Mouse (Mus musculus) MEL (cell line): ENCODE results near the gene Dph5.

ENCODE experiments used
- CTCF ChIP-seq, 3 experiments: IDR thresholded peaks in 2 of 3; conservative IDR thresholded peaks in 1 of 3; 2 replicates each; pipeline ENCODE4 v1.5.1; 2011 to 2012; ENCODE audit warnings: low read length in 3 of 3, low read depth in 2 of 3, mild to moderate bottlenecking in 2 of 3, improper control_type of control experiment in 1 of 3, inconsistent platforms in 1 of 3, mixed read lengths in 1 of 3, moderate library complexity in 1 of 3; ENCODE audit not compliant: control insufficient read depth in 1 of 3, insufficient read depth in 1 of 3, poor library complexity in 1 of 3, severe bottlenecking in 1 of 3
- GATA1 ChIP-seq: IDR thresholded peaks from 2 replicates; pipeline ENCODE4 v1.6.1; 2011; ENCODE audit warnings: low read depth, low read length, improper control_type of control experiment
- MAX ChIP-seq: IDR thresholded peaks from 2 replicates; pipeline ENCODE4 v1.6.1; 2011; ENCODE audit warnings: low read length, improper control_type of control experiment
- POLR2A ChIP-seq, 2 experiments: IDR thresholded peaks; 2 replicates each; pipeline ENCODE4 v1.6.1; 2011 to 2012; ENCODE audit warnings: low read length in 2 of 2, mild to moderate bottlenecking in 2 of 2, control low read depth in 1 of 2, improper control_type of control experiment in 1 of 2, low read depth in 1 of 2, moderate library complexity in 1 of 2; ENCODE audit not compliant: control insufficient read depth in 1 of 2, insufficient read depth in 1 of 2, poor library complexity in 1 of 2
- RCOR1 ChIP-seq: IDR thresholded peaks from 2 replicates; pipeline ENCODE4 v1.6.1; 2012; ENCODE audit warnings: low read depth, mild to moderate bottlenecking, inconsistent platforms, low read length, improper control_type of control experiment
- TBP ChIP-seq: IDR thresholded peaks from 2 replicates; pipeline ENCODE4 v1.8.0; 2011; ENCODE audit warnings: low read depth, low read length, improper control_type of control experiment
- TCF12 ChIP-seq: IDR thresholded peaks from 2 replicates; pipeline ENCODE4 v1.6.1; 2014; ENCODE audit warnings: low read depth, mild to moderate bottlenecking, inconsistent platforms, low read length, improper control_type of control experiment, moderate library complexity
- USF1 ChIP-seq: IDR thresholded peaks from 2 replicates; pipeline ENCODE4 v1.6.1; 2014; ENCODE audit warnings: low read depth, mild to moderate bottlenecking, inconsistent platforms, low read length, improper control_type of control experiment, moderate library complexity
- ZC3H11A ChIP-seq: IDR thresholded peaks from 2 replicates; pipeline ENCODE4 v1.6.1; 2012; ENCODE audit warnings: low read depth, mild to moderate bottlenecking, inconsistent platforms, low read length, improper control_type of control experiment

DNA sequence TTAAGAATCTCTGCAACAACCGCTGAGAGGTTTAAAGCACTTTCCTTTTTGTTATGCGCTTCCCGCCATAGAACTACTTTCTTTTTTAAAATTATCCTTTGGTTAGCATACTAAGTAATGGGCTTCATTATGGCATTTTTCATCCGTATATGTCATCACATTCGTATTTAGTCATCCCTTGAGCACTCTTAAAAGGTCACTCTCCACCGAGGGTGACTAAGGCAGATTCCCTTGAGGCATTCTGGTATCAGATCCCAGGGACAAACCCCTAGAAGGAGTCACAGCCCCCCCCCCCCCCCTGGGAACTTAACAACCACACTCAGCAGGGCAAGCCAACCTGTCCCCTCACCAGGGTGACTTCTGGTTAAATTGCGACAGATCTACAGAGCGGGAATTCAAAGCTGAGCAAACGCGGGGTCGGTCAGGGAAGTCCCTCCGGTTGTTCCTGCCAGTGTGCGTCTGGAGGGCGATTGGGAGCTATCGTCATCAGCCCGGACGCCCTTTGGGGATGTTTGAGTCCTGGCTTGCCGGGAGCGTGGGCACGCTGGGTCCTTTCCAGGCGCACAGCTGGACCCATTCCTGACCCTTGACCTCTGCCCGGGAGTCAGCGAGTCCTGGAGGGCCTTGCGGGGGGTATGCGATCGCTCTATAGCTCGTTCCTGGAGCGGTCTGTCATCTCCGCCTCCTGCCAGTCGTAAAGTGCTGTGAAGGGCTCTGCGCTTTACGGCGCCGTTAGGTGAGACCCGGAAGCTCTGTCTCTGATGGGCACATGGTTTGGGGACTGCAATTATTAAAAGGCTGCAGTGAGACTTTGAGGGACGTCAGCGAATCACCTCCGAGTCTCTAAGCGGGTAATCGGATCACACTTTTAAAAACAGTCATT lies at the start of gene Dph5:
- TF ChIP-seq USF1 (peak; percentile 75), TCF12 (peak; percentile 87), MAX (peak; percentile 99), TBP (peak; percentile 94), RCOR1 (no peak), GATA1 (no peak), ZC3H11A (no peak), CTCF (IDR thresholded peaks at IDR 0.05 in 2 of 3, conservative IDR thresholded peaks at IDR 0.05 in 1 of 3; ENCODE audit: control insufficient read depth in 1 of 3, insufficient read depth in 1 of 3, low read depth in 2 of 3, low read length in 3 of 3, poor library complexity in 1 of 3, severe bottlenecking in 1 of 3) (no peak), POLR2A (IDR thresholded peaks at IDR 0.05; ENCODE audit: control insufficient read depth in 1 of 2, insufficient read depth in 1 of 2, low read depth in 1 of 2, low read length in 2 of 2, poor library complexity in 1 of 2) (peak; percentile 63 to 95; a peak in 3 of 4 replicates)
